Mouse (Mus musculus): ENCODE measurements around the gene Ptar1. TPM values are rescaled to one million over a fixed set of nuclear protein-coding genes. Genes with fewer than 3 reads are reported as not detected.

Gene Ptar1
- total and polyA plus RNA-seq, 3 experiments = 5.6 to 10.4 (median 7.1) TPM

DNA sequence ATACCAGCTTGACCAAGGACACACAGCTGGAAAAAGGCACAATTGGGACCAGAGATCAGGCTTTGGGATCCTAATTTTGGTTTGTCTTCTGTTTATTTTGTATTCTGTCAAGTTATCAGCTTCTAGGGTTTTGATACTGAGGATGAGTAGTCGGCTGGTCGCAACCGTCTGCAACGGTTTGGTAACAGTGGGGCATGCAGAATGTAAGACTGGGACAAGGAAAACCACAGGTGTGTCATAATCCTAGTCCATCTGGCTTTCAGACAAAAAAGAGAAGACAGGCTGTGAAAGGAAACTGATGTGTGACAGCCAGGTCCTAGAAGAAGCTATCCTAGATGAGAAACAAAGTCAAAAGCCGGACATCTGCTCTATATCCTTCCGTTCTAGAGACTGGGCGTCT, 23.1 kb upstream of the Ptar1 start:
- no peak for DNase-seq (ENCODE audit: extremely low read depth)
- Histone ChIP-seq H3K9ac (ENCODE audit: insufficient read depth, low read depth) (no peak overlapping the region), H3K4me3 (replicated peaks in 1 of 3; ENCODE audit: low read depth in 2 of 3, low read length in 2 of 3, poor library complexity in 1 of 3) (no peak overlapping the region), H3K27ac (ENCODE audit: insufficient read depth, low read depth) (no peak overlapping the region), H3K9me3 (replicated peaks; ENCODE audit: low read length) (peaks cover 2% of the 10 kb centered on the region), H3K4me2 (ENCODE audit: insufficient read depth, low read depth, poor library complexity, severe bottlenecking) (no peak overlapping the region), H3K79me2 (replicated peaks; ENCODE audit: control insufficient read depth, extremely low read depth, insufficient read depth, poor library complexity, severe bottlenecking) (no peaks in the 10 kb centered on the region), H3K36me3 (replicated peaks in 1 of 2; ENCODE audit: control insufficient read depth in 1 of 2, insufficient read depth in 1 of 2, low read length in 1 of 2) (no peaks in the 10 kb centered on the region), H3K27me3 (replicated peaks) (no peaks in the 10 kb centered on the region), H3K4me1 (ENCODE audit: control insufficient read depth in 1 of 2, insufficient read depth in 2 of 2) (no peaks in the 10 kb centered on the region)
- no peak for TF ChIP-seq USF1 (IDR thresholded peaks at IDR 0.05; ENCODE audit: low read depth, low read length)
- no peak for TF ChIP-seq KAT2A (IDR thresholded peaks at IDR 0.05; ENCODE audit: insufficient replicate concordance, low read length)
- no peak for TF ChIP-seq ZC3H11A (IDR thresholded peaks at IDR 0.05; ENCODE audit: low read depth, low read length)
- no peak for TF ChIP-seq SMC3 (IDR thresholded peaks at IDR 0.05; ENCODE audit: low read depth, low read length)
- no peak for TF ChIP-seq USF2 (conservative IDR thresholded peaks at IDR 0.05; ENCODE audit: low read depth, low read length)
- TF ChIP-seq GABPA (IDR thresholded peaks at IDR 0.05; ENCODE audit: insufficient replicate concordance, low read depth, low read length) = no peak
- no peak for TF ChIP-seq ZNF384 (IDR thresholded peaks at IDR 0.05; ENCODE audit: low read depth, low read length)
- no peak for TF ChIP-seq SIN3A (IDR thresholded peaks at IDR 0.05; ENCODE audit: low read length)
- no peak for TF ChIP-seq BHLHE40 (IDR thresholded peaks at IDR 0.05; ENCODE audit: low read depth, low read length)
- no peak for TF ChIP-seq ETS1 (conservative IDR thresholded peaks at IDR 0.05; ENCODE audit: low read depth, low read length)
- no peak for TF ChIP-seq ZKSCAN1 (IDR thresholded peaks at IDR 0.05; ENCODE audit: borderline replicate concordance, low read depth, low read length)
- TF ChIP-seq RCOR1 (conservative IDR thresholded peaks at IDR 0.05; ENCODE audit: low read depth, low read length) = no peak
- no peak for TF ChIP-seq RAD21 (IDR thresholded peaks at IDR 0.05; ENCODE audit: low read depth, low read length)
- TF ChIP-seq POLR2A (IDR thresholded peaks at IDR 0.05; ENCODE audit: low read depth, low read length) = no peak
- no peak for TF ChIP-seq MAZ (IDR thresholded peaks at IDR 0.05; ENCODE audit: low read depth, low read length)
- dilution Hi-C loops (cut with MboI; ENCODE audit: extremely low pct_ligation_motif_present, extremely low pct_unique_long_range_greater_than_20kb, low sequenced_read_pairs) = no loop called here
- in situ Hi-C loops (cut with MboI; ENCODE audit: low pct_ligation_motif_present, low pct_unique_long_range_greater_than_20kb, low sequenced_read_pairs) = no loop called here

DNA sequence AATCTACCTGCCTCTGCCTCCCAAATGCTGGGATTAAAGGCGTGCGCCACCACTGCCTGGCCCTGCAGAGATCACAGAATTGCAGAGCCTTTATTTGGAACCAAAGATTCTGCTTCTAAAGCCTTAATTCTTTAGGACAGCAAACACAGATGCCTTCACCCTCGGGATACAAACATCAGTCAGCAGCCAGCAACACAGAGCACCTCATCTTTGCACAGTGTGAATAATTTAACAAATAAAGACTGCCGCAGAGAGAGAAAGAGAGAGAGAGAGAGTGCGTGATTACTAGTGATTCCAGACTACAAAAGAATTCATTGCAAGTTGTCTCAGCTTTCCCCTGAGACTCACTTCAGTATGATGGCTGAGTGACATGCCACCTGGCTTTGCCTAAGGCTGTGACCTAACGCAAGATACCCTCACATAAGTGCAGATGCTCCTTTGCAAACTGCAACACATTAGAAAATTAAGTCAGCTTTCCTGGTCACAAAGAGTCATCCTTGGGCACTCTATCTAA, 19.0 kb upstream of the Ptar1 start:
- no peak overlapping the region for H3K4me3 ChIP-seq (replicated peaks in 1 of 3; ENCODE audit: low read depth in 2 of 3, low read length in 2 of 3, poor library complexity in 1 of 3)
- dilution Hi-C loops (cut with MboI; ENCODE audit: extremely low pct_ligation_motif_present, extremely low pct_unique_long_range_greater_than_20kb, low sequenced_read_pairs) (no loop called here), in situ Hi-C loops (cut with MboI; ENCODE audit: low pct_ligation_motif_present, low pct_unique_long_range_greater_than_20kb, low sequenced_read_pairs) (no loop called here)
- H3K9me3 ChIP-seq (replicated peaks; ENCODE audit: low read length) = peaks cover under 1% of the 10 kb centered on the region
- no peak overlapping the region for H3K4me2 ChIP-seq (ENCODE audit: insufficient read depth, low read depth, poor library complexity, severe bottlenecking)
- no peak overlapping the region for H3K9ac ChIP-seq (ENCODE audit: insufficient read depth, low read depth)
- no peaks in the 10 kb centered on the region for H3K79me2 ChIP-seq (replicated peaks; ENCODE audit: control insufficient read depth, extremely low read depth, insufficient read depth, poor library complexity, severe bottlenecking)
- no peaks in the 10 kb centered on the region for H3K27me3 ChIP-seq (replicated peaks)
- no peaks in the 10 kb centered on the region for H3K36me3 ChIP-seq (replicated peaks in 1 of 2; ENCODE audit: control insufficient read depth in 1 of 2, insufficient read depth in 1 of 2, low read length in 1 of 2)
- no peak for TF ChIP-seq JUN (IDR thresholded peaks at IDR 0.05; ENCODE audit: insufficient read depth, low read depth, low read length)
- H3K4me1 ChIP-seq (ENCODE audit: control insufficient read depth in 1 of 2, insufficient read depth in 2 of 2) = no peaks in the 10 kb centered on the region
- DNase-seq (ENCODE audit: extremely low read depth) = no peak
- no peak overlapping the region for H3K27ac ChIP-seq (ENCODE audit: insufficient read depth, low read depth)

Data from CH12.LX (cell line).